Mouse (Mus musculus): ENCODE measurements around the gene Foxp2. TPM values are rescaled to one million over a fixed set of nuclear protein-coding genes. Genes with fewer than 3 reads are reported as not detected.

Foxp2 gene
- polyA plus RNA-seq, 2 experiments, result 23.2 to 24.9 TPM

DNA sequence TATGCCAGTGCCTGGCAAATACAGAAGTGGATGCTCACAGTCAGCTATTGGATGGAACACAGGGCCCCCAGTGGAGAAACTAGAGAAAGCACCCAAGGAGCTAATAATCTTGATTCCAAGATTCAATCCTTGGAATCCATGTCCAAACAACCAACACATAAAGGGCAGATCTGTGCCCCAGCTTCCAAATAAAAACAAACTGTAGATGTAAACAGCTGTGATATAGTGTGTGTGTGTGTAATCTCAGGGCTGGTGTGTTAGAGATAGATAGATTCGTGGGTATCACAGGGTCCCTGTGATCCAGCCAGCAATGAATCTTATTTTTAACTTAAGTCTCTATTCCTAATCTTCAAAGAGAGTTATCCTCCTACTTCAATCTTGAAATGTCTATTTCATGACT lies 107.0 kb downstream of the Foxp2 start:
- DNase-seq (ENCODE audit: low spot score) (no peak), ATAC-seq (ENCODE audit: low FRiP score, low read depth) (no peak)
- Histone ChIP-seq H3K4me1 (ENCODE audit: control insufficient read depth, insufficient read depth, low read length) (no peaks in the 10 kb centered on the region), H3K36me3 (ENCODE audit: control insufficient read depth, insufficient read depth, low read length) (no peaks in the 10 kb centered on the region), H3K9me3 (ENCODE audit: control insufficient read depth, low read length) (no peaks in the 10 kb centered on the region), H3K9ac (ENCODE audit: low read depth, low read length, severe bottlenecking) (no peak overlapping the region), H3K27ac (replicated peaks; ENCODE audit: low read depth, low read length) (no peak overlapping the region), H3K27me3 (ENCODE audit: control insufficient read depth, insufficient read depth, low read length) (no peaks in the 10 kb centered on the region), H3K4me3 (replicated peaks; ENCODE audit: low read length) (no peak overlapping the region), H3K4me2 (replicated peaks; ENCODE audit: low read depth, low read length, severe bottlenecking) (no peak overlapping the region)
- WGBS, result 68% methylated on average over 1 of the region's 1 CpGs
- no peak for TF ChIP-seq POLR2A (IDR thresholded peaks at IDR 0.05; ENCODE audit: borderline replicate concordance, extremely low read depth, insufficient read depth, insufficient read length)

DNA sequence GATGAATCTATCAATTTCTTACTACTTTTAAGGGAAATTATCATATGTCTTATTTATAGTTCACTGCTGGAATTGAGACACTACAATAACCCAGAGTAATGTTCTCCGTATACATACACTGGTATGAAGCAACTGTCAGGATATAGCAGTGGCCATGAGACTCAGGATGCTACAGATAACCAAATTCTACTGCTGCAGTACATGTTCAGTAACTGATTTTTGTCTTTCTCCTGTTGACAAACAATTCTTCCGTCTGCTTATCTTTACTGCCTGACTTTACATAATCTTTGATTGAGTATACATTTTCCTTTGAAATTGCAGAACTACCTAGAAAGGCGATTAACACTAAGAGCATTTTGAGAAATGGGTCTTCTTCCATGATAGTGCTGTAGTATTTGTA lies 127.3 kb downstream of the Foxp2 start:
- no peak overlapping the region for H3K4me2 ChIP-seq (replicated peaks; ENCODE audit: low read depth, low read length, severe bottlenecking)
- no peak for TF ChIP-seq POLR2A (IDR thresholded peaks at IDR 0.05; ENCODE audit: borderline replicate concordance, extremely low read depth, insufficient read depth, insufficient read length)
- no peaks in the 10 kb centered on the region for H3K36me3 ChIP-seq (ENCODE audit: control insufficient read depth, insufficient read depth, low read length)
- WGBS, result 86% methylated on average over 3 of the region's 3 CpGs
- no peaks in the 10 kb centered on the region for H3K4me1 ChIP-seq (ENCODE audit: control insufficient read depth, insufficient read depth, low read length)
- no peak for DNase-seq (ENCODE audit: low spot score)
- no peaks in the 10 kb centered on the region for H3K9me3 ChIP-seq (ENCODE audit: control insufficient read depth, low read length)
- no peak overlapping the region for H3K4me3 ChIP-seq (replicated peaks; ENCODE audit: low read length)
- no peak for ATAC-seq (ENCODE audit: low FRiP score, low read depth)
- no peaks in the 10 kb centered on the region for H3K27me3 ChIP-seq (ENCODE audit: control insufficient read depth, insufficient read depth, low read length)
- H3K9ac ChIP-seq (ENCODE audit: low read depth, low read length, severe bottlenecking), result no peak overlapping the region
- H3K27ac ChIP-seq (replicated peaks; ENCODE audit: low read depth, low read length), result no peak overlapping the region

DNA sequence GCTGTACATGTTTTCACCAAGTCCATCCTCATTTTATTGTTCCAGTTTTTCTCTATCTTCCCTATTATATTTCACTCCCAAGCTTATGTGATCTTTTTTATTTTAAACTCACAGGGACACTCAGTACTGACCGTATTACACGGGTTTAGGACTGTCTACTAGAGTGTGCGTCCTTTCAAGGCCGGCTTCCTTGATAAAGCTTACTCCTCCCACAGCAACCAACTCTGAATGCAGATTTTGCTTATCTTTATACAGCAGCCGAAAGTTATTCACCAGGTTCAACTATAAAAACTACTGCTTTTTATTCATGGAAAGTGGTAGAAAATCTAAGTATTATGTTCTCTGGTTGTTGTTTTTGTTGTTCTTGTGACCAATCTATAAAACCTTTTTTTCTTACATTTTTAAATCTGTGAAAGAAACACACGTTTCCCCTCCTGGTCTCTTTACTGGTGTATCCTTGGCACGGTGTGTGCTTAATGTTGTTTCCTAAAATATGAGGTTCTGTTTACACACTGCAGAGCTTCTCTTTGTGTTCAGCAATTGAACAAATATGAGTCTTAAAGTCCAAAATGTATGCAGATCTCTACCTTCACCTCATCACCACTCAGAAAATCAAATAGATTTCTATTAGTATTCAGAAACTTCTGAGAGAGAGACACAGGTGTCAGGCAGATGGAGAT lies 128.4 kb downstream of the Foxp2 start:
- Histone ChIP-seq H3K36me3 (ENCODE audit: control insufficient read depth, insufficient read depth, low read length) (no peaks in the 10 kb centered on the region), H3K9ac (ENCODE audit: low read depth, low read length, severe bottlenecking) (no peak overlapping the region), H3K4me3 (replicated peaks; ENCODE audit: low read length) (no peak overlapping the region), H3K9me3 (ENCODE audit: control insufficient read depth, low read length) (no peaks in the 10 kb centered on the region), H3K4me1 (ENCODE audit: control insufficient read depth, insufficient read depth, low read length) (no peaks in the 10 kb centered on the region), H3K27me3 (ENCODE audit: control insufficient read depth, insufficient read depth, low read length) (no peaks in the 10 kb centered on the region), H3K4me2 (replicated peaks; ENCODE audit: low read depth, low read length, severe bottlenecking) (no peak overlapping the region), H3K27ac (replicated peaks; ENCODE audit: low read depth, low read length) (no peak overlapping the region)
- DNase-seq (ENCODE audit: low spot score), result no peak
- no peak for TF ChIP-seq POLR2A (IDR thresholded peaks at IDR 0.05; ENCODE audit: borderline replicate concordance, extremely low read depth, insufficient read depth, insufficient read length)
- ATAC-seq (ENCODE audit: low FRiP score, low read depth), result no peak
- WGBS, result 80% methylated on average over 7 of the region's 7 CpGs

DNA sequence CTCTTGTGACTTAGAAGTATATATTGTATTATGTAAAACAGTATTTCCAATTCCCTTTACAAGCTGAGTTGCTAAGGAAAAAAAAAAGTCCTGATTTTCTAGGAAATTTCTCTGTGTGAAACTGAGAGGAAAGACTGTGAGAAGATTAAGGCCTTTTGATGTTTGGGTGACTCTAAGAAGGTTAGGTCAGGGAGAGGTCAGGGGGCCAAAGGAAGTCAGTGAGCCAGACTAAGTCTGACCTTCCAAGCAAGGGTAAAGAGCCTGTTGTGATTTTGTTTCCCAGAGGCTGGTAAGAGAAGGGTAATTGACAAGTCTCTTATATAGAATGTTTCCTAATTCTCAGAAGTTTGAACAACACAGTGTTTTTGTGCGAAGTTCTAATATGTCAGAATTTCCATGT lies 162.1 kb downstream of the Foxp2 start:
- ATAC-seq (ENCODE audit: low FRiP score, low read depth) (no peak), DNase-seq (ENCODE audit: low spot score) (no peak)
- no peaks in the 10 kb centered on the region for H3K4me1 ChIP-seq (ENCODE audit: control insufficient read depth, insufficient read depth, low read length)
- no peaks in the 10 kb centered on the region for H3K27me3 ChIP-seq (ENCODE audit: control insufficient read depth, insufficient read depth, low read length)
- WGBS, result 64% methylated on average over 1 of the region's 1 CpGs
- H3K9me3 ChIP-seq (ENCODE audit: control insufficient read depth, low read length), result no peaks in the 10 kb centered on the region
- no peaks in the 10 kb centered on the region for H3K36me3 ChIP-seq (ENCODE audit: control insufficient read depth, insufficient read depth, low read length)
- H3K4me3 ChIP-seq (replicated peaks; ENCODE audit: low read length), result no peak overlapping the region
- H3K4me2 ChIP-seq (replicated peaks; ENCODE audit: low read depth, low read length, severe bottlenecking), result no peak overlapping the region
- no peak for TF ChIP-seq POLR2A (IDR thresholded peaks at IDR 0.05; ENCODE audit: borderline replicate concordance, extremely low read depth, insufficient read depth, insufficient read length)
- H3K27ac ChIP-seq (replicated peaks; ENCODE audit: low read depth, low read length), result no peak overlapping the region
- H3K9ac ChIP-seq (ENCODE audit: low read depth, low read length, severe bottlenecking), result no peak overlapping the region

DNA sequence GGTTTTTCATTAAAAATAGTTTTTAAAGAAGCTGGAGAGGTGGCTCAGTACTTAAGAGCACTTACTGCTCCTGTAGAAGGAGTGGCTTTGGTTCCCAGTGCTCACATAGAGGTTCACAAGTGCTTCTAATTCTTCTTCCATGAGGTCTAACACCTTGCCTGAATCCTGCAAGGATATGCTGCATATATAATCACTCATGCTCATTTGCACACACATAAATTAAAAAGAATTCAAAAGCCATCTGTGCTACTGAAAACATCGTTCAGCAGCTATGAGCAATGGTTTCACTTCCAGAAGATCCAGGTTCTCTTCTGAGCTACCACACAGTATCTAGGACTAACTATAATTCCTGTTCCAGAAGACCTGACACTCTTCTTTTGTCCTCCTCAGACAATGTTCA lies 200.4 kb downstream of the Foxp2 start:
- Histone ChIP-seq H3K27me3 (ENCODE audit: control insufficient read depth, insufficient read depth, low read length) (no peaks in the 10 kb centered on the region), H3K4me2 (replicated peaks; ENCODE audit: low read depth, low read length, severe bottlenecking) (no peak overlapping the region), H3K4me1 (ENCODE audit: control insufficient read depth, insufficient read depth, low read length) (no peaks in the 10 kb centered on the region), H3K4me3 (replicated peaks; ENCODE audit: low read length) (no peak overlapping the region), H3K36me3 (ENCODE audit: control insufficient read depth, insufficient read depth, low read length) (no peaks in the 10 kb centered on the region), H3K27ac (replicated peaks; ENCODE audit: low read depth, low read length) (no peak overlapping the region), H3K9me3 (ENCODE audit: control insufficient read depth, low read length) (no peaks in the 10 kb centered on the region), H3K9ac (ENCODE audit: low read depth, low read length, severe bottlenecking) (no peak overlapping the region)
- WGBS, result 80% methylated on average over 1 of the region's 1 CpGs
- no peak for ATAC-seq (ENCODE audit: low FRiP score, low read depth)
- DNase-seq (ENCODE audit: low spot score), result no peak
- no peak for TF ChIP-seq POLR2A (IDR thresholded peaks at IDR 0.05; ENCODE audit: borderline replicate concordance, extremely low read depth, insufficient read depth, insufficient read length)

Data from limb, embryonic 14.5 days (tissue).